Mouse (Mus musculus) activated CD4-positive, CD25-positive, alpha-beta regulatory T cell, adult 4 months (primary cell): Measurements from ENCODE around the gene Hmgcl. TPM values are rescaled to one million over a fixed set of nuclear protein-coding genes. Genes with fewer than 3 reads are reported as not detected.

Source experiments
- ATAC-seq: one replicate; pipeline ENCODE4 v1.8.0; 2017
- polyA plus RNA-seq, 2 experiments: library from polyadenylated mRNA; unstranded; fragments of 100-300 nt; shearing (Covaris generic); gene quantifications; one replicate each; pipeline ENCODE4 v1.2.1; 2017

Gene Hmgcl
- 10 to 100 TPM; 73.0 to 74.3 TPM for polyA plus RNA-seq

- ATAC-seq, result peak; percentile 99
Measured at GRCm38 (mm10) chr4:135946278-135946658, at the start of gene Hmgcl. Gene Hmgcl (plus strand): TSS chr4:135946448.

GRCm38 (mm10) chr4:135898380-135899049 lies 47.7 kb upstream of the Hmgcl start:
- ATAC-seq, result peak; percentile 92

GRCm38 (mm10) chr4:135899050-135899448 lies 47.2 kb upstream of the Hmgcl start:
- no peak for ATAC-seq

GRCm38 (mm10) chr4:135900008-135900407 lies 46.2 kb upstream of the Hmgcl start:
- no peak for ATAC-seq

GRCm38 (mm10) chr4:135902606-135903242 lies 43.5 kb upstream of the Hmgcl start:
- no peak for ATAC-seq

GRCm38 (mm10) chr4:135904810-135905209 lies 41.4 kb upstream of the Hmgcl start:
- ATAC-seq, result no peak

GRCm38 (mm10) chr4:135906633-135907032 lies 39.6 kb upstream of the Hmgcl start:
- no peak for ATAC-seq

GRCm38 (mm10) chr4:135909326-135910066 lies 36.8 kb upstream of the Hmgcl start:
- ATAC-seq, result no peak

- peak; percentile 89 for ATAC-seq
Measured at GRCm38 (mm10) chr4:135911531-135911930, 34.7 kb upstream of the Hmgcl start.

- ATAC-seq, result no peak
Measured at GRCm38 (mm10) chr4:135912164-135912563, 34.1 kb upstream of the Hmgcl start.

GRCm38 (mm10) chr4:135912835-135913234 lies 33.4 kb upstream of the Hmgcl start:
- ATAC-seq, result no peak

- ATAC-seq, result no peak
Measured at GRCm38 (mm10) chr4:135913433-135913832, 32.8 kb upstream of the Hmgcl start.

GRCm38 (mm10) chr4:135918635-135919279 lies 27.5 kb upstream of the Hmgcl start:
- ATAC-seq, result no peak

- no peak for ATAC-seq
Measured at GRCm38 (mm10) chr4:135919280-135919639, 27.0 kb upstream of the Hmgcl start.

GRCm38 (mm10) chr4:135920304-135921241 lies 25.7 kb upstream of the Hmgcl start, which contains the start of gene Fuca1:
Gene Fuca1 (plus strand): TSS chr4:135920735.
- ATAC-seq, result peak; percentile 95

- no peak for ATAC-seq
Measured at GRCm38 (mm10) chr4:135921257-135922120, 24.8 kb upstream of the Hmgcl start.

GRCm38 (mm10) chr4:135922190-135922589 lies 24.1 kb upstream of the Hmgcl start:
- no peak for ATAC-seq

- ATAC-seq, result no peak
Measured at GRCm38 (mm10) chr4:135924418-135924817, 21.8 kb upstream of the Hmgcl start.

GRCm38 (mm10) chr4:135925341-135925740 lies 20.9 kb upstream of the Hmgcl start:
- ATAC-seq, result no peak

GRCm38 (mm10) chr4:135926195-135926808 lies 19.9 kb upstream of the Hmgcl start:
- no peak for ATAC-seq
